Mouse (Mus musculus) liver, embryonic 12.5 days (tissue): ENCODE results near the gene Kcnab1. TPM values are rescaled to one million over a fixed set of nuclear protein-coding genes. Genes with fewer than 3 reads are reported as not detected.

Experiments used
- ATAC-seq: fragments of 200-750 bp; cut with Nextera tagmentation; 2 replicates; pipeline ENCODE4 v1.8.0; 2017; ENCODE audit warnings: moderate number of reproducible peaks, mild to moderate bottlenecking, moderate library complexity
- H3K27ac ChIP-seq: fragments of 300-500 bp; sonication (generic); 2 replicates; pipeline ENCODE4 v1.5.1; 2016; ENCODE audit warnings: mild to moderate bottlenecking
- H3K27me3 ChIP-seq: fragments of 300-500 bp; sonication (generic); replicated peaks from 2 replicates; pipeline ENCODE4 v1.6.1; 2016; ENCODE audit warnings: mild to moderate bottlenecking, moderate library complexity
- H3K36me3 ChIP-seq: fragments of 300-500 bp; sonication (generic); 2 replicates; pipeline ENCODE4 v1.6.1; 2016; ENCODE audit warnings: mild to moderate bottlenecking, moderate library complexity
- H3K4me1 ChIP-seq: fragments of 300-500 bp; sonication (generic); 2 replicates; pipeline ENCODE4 v1.6.1; 2016
- H3K4me2 ChIP-seq: fragments of 300-500 bp; sonication (generic); 2 replicates; pipeline ENCODE4 v1.6.1; 2016; ENCODE audit warnings: mild to moderate bottlenecking, moderate library complexity
- H3K4me3 ChIP-seq: fragments of 300-500 bp; sonication (generic); 2 replicates; pipeline ENCODE4 v1.5.1; 2016; ENCODE audit warnings: mild to moderate bottlenecking, moderate library complexity
- H3K9ac ChIP-seq: fragments of 300-500 bp; sonication (generic); 2 replicates; pipeline ENCODE4 v1.6.1; 2016; ENCODE audit warnings: mild to moderate bottlenecking, moderate library complexity
- H3K9me3 ChIP-seq: fragments of 300-500 bp; sonication (generic); replicated peaks from 2 replicates; pipeline ENCODE4 v1.6.1; 2016; ENCODE audit warnings: mild to moderate bottlenecking, moderate library complexity
- WGBS: fragments of 180-500 bp; shearing (Covaris S2); methylation state at CpG from one replicate; pipeline ENCODE4 v1.1.7; 2016; ENCODE audit not compliant: insufficient replicate concordance; 5-methylcytosine and 5-hydroxymethylcytosine counted together
- polyA plus RNA-seq: library from polyadenylated mRNA; unstranded; fragments of >200 nt; fragmentation: Nextera tagmentation; extraction: Ambion mirVana; gene quantifications from 2 replicates; pipeline ENCODE4 v1.2.1, GENCODE M21; 2016

The Kcnab1 gene
- polyA plus RNA-seq, 1 experiment from 2014 or later = 1.9 TPM

- H3K4me3 ChIP-seq = no peak overlapping the region
- H3K9ac ChIP-seq = no peak overlapping the region
- no peak overlapping the region for H3K27ac ChIP-seq
- no peaks in the 10 kb centered on the region for H3K9me3 ChIP-seq
- no peaks in the 10 kb centered on the region for H3K27me3 ChIP-seq
- ATAC-seq = no peak
- H3K4me2 ChIP-seq = no peak overlapping the region
- H3K36me3 ChIP-seq = no peaks in the 10 kb centered on the region
- no peaks in the 10 kb centered on the region for H3K4me1 ChIP-seq
- WGBS = 73% methylated on average over 3 of the region's 3 CpGs
These were observed 29.6 kb downstream of the Kcnab1 start for GRCm38 (mm10) chr3:65138739-65139138.

- H3K4me1 ChIP-seq = no peaks in the 10 kb centered on the region
- H3K27me3 ChIP-seq = no peaks in the 10 kb centered on the region
- no peak overlapping the region for H3K4me2 ChIP-seq
- no peaks in the 10 kb centered on the region for H3K36me3 ChIP-seq
- no peak overlapping the region for H3K4me3 ChIP-seq
- no peak overlapping the region for H3K27ac ChIP-seq
- no peaks in the 10 kb centered on the region for H3K9me3 ChIP-seq
- WGBS = 66% methylated on average over 5 of the region's 5 CpGs
- no peak for ATAC-seq
- no peak overlapping the region for H3K9ac ChIP-seq
These were observed 36.0 kb downstream of the Kcnab1 start for GRCm38 (mm10) chr3:65145152-65145551.

GRCm38 (mm10) chr3:65151808-65152207 is 42.6 kb downstream of the Kcnab1 start:
- H3K36me3 ChIP-seq = no peaks in the 10 kb centered on the region
- no peak overlapping the region for H3K4me3 ChIP-seq
- no peak overlapping the region for H3K4me2 ChIP-seq
- no peaks in the 10 kb centered on the region for H3K27me3 ChIP-seq
- ATAC-seq = no peak
- H3K4me1 ChIP-seq = no peaks in the 10 kb centered on the region
- H3K9ac ChIP-seq = no peak overlapping the region
- H3K27ac ChIP-seq = no peak overlapping the region
- no peaks in the 10 kb centered on the region for H3K9me3 ChIP-seq
- 56% methylated on average over 1 of the region's 1 CpGs for WGBS

- H3K36me3 ChIP-seq = no peaks in the 10 kb centered on the region
- H3K27me3 ChIP-seq = no peaks in the 10 kb centered on the region
- H3K4me1 ChIP-seq = no peaks in the 10 kb centered on the region
- H3K9me3 ChIP-seq = no peaks in the 10 kb centered on the region
- no peak overlapping the region for H3K4me3 ChIP-seq
- no peak for ATAC-seq
- H3K9ac ChIP-seq = no peak overlapping the region
- WGBS = 67% methylated on average over 5 of the region's 5 CpGs
- H3K4me2 ChIP-seq = no peak overlapping the region
- no peak overlapping the region for H3K27ac ChIP-seq
These were observed 63.8 kb downstream of the Kcnab1 start for GRCm38 (mm10) chr3:65172964-65173363.

GRCm38 (mm10) chr3:65174564-65174963 is 65.4 kb downstream of the Kcnab1 start:
- Histone ChIP-seq H3K4me3 (no peak overlapping the region), H3K9me3 (no peaks in the 10 kb centered on the region), H3K4me1 (no peaks in the 10 kb centered on the region), H3K4me2 (no peak overlapping the region), H3K27ac (no peak overlapping the region), H3K27me3 (no peaks in the 10 kb centered on the region), H3K36me3 (no peaks in the 10 kb centered on the region), H3K9ac (no peak overlapping the region)
- no peak for ATAC-seq
- 59% methylated on average over 12 of the region's 12 CpGs for WGBS

GRCm38 (mm10) chr3:65175819-65176218 is 66.6 kb downstream of the Kcnab1 start:
- no peak overlapping the region for H3K4me2 ChIP-seq
- WGBS = 55% methylated on average over 4 of the region's 4 CpGs
- no peaks in the 10 kb centered on the region for H3K36me3 ChIP-seq
- no peaks in the 10 kb centered on the region for H3K27me3 ChIP-seq
- H3K9ac ChIP-seq = no peak overlapping the region
- H3K4me3 ChIP-seq = no peak overlapping the region
- H3K27ac ChIP-seq = no peak overlapping the region
- no peaks in the 10 kb centered on the region for H3K9me3 ChIP-seq
- no peaks in the 10 kb centered on the region for H3K4me1 ChIP-seq
- no peak for ATAC-seq

- Histone ChIP-seq H3K36me3 (no peaks in the 10 kb centered on the region), H3K27me3 (no peaks in the 10 kb centered on the region), H3K9me3 (no peaks in the 10 kb centered on the region), H3K27ac (no peak overlapping the region), H3K4me3 (no peak overlapping the region), H3K4me2 (no peak overlapping the region), H3K9ac (no peak overlapping the region), H3K4me1 (no peaks in the 10 kb centered on the region)
- ATAC-seq = no peak
These were observed 67.7 kb downstream of the Kcnab1 start for GRCm38 (mm10) chr3:65176846-65177245.

- Histone ChIP-seq H3K9ac (no peak overlapping the region), H3K4me3 (no peak overlapping the region), H3K36me3 (no peaks in the 10 kb centered on the region), H3K4me1 (no peaks in the 10 kb centered on the region), H3K27me3 (no peaks in the 10 kb centered on the region), H3K27ac (no peak overlapping the region), H3K4me2 (no peak overlapping the region), H3K9me3 (no peaks in the 10 kb centered on the region)
- WGBS = 38% methylated on average over 7 of the region's 7 CpGs
- ATAC-seq = no peak
These were observed 78.9 kb downstream of the Kcnab1 start for GRCm38 (mm10) chr3:65187833-65188698.

GRCm38 (mm10) chr3:65200611-65201010 is 91.4 kb downstream of the Kcnab1 start:
- no peak for ATAC-seq
- Histone ChIP-seq H3K4me1 (no peaks in the 10 kb centered on the region), H3K27me3 (no peaks in the 10 kb centered on the region), H3K4me3 (no peak overlapping the region), H3K4me2 (no peak overlapping the region), H3K27ac (no peak overlapping the region), H3K36me3 (no peaks in the 10 kb centered on the region), H3K9ac (no peak overlapping the region), H3K9me3 (no peaks in the 10 kb centered on the region)
- 57% methylated on average over 1 of the region's 1 CpGs for WGBS

GRCm38 (mm10) chr3:65203361-65204117 is 94.4 kb downstream of the Kcnab1 start:
- Histone ChIP-seq H3K36me3 (no peaks in the 10 kb centered on the region), H3K4me1 (no peaks in the 10 kb centered on the region), H3K4me3 (no peak overlapping the region), H3K9ac (no peak overlapping the region), H3K27me3 (no peaks in the 10 kb centered on the region), H3K4me2 (no peak overlapping the region), H3K27ac (no peak overlapping the region), H3K9me3 (no peaks in the 10 kb centered on the region)
- no peak for ATAC-seq
- WGBS = 53% methylated on average over 8 of the region's 8 CpGs

- no peak for ATAC-seq
- 62% methylated on average over 6 of the region's 6 CpGs for WGBS
- Histone ChIP-seq H3K36me3 (no peaks in the 10 kb centered on the region), H3K4me2 (no peak overlapping the region), H3K27ac (no peak overlapping the region), H3K4me1 (no peaks in the 10 kb centered on the region), H3K9ac (no peak overlapping the region), H3K4me3 (no peak overlapping the region), H3K9me3 (no peaks in the 10 kb centered on the region), H3K27me3 (no peaks in the 10 kb centered on the region)
These were observed 95.3 kb downstream of the Kcnab1 start for GRCm38 (mm10) chr3:65204356-65205075.

- Histone ChIP-seq H3K27me3 (no peaks in the 10 kb centered on the region), H3K4me3 (no peak overlapping the region), H3K9ac (no peak overlapping the region), H3K27ac (no peak overlapping the region), H3K4me2 (no peak overlapping the region), H3K9me3 (no peaks in the 10 kb centered on the region), H3K36me3 (no peaks in the 10 kb centered on the region), H3K4me1 (no peaks in the 10 kb centered on the region)
- no peak for ATAC-seq
- WGBS = 67% methylated on average over 8 of the region's 8 CpGs
These were observed 96.4 kb downstream of the Kcnab1 start for GRCm38 (mm10) chr3:65205539-65206020.
